Mouse (Mus musculus): Measurements from ENCODE around the gene Dph7. TPM values are rescaled to one million over a fixed set of nuclear protein-coding genes. Genes with fewer than 3 reads are reported as not detected.

Gene Dph7
- polyA plus RNA-seq, 1 experiment from 2014 or later = 21.6 TPM

GRCm38 (mm10) chr2:24976960-24977359 is 14.8 kb downstream of the Dph7 start:
- WGBS = 93% methylated on average over 5 of the region's 5 CpGs
- no peak for TF ChIP-seq CTCF (IDR thresholded peaks at IDR 0.05; ENCODE audit: low read depth)

GRCm38 (mm10) chr2:24987762-24988161 is 25.6 kb downstream of the Dph7 start:
- no peak overlapping the region for H3K9ac ChIP-seq (ENCODE audit: low read depth, low read length)
- no peaks in the 10 kb centered on the region for H3K27me3 ChIP-seq (ENCODE audit: insufficient read depth, low read length)
- no peak overlapping the region for H3K27ac ChIP-seq
- no peaks in the 10 kb centered on the region for H3K4me1 ChIP-seq (replicated peaks; ENCODE audit: insufficient read depth, low read length)
- no peak overlapping the region for H3K4me2 ChIP-seq (ENCODE audit: low read length)
- H3K9me3 ChIP-seq (replicated peaks; ENCODE audit: low read length) = no peaks in the 10 kb centered on the region
- TF ChIP-seq CTCF (IDR thresholded peaks at IDR 0.05; ENCODE audit: low read depth) = no peak
- H3K4me3 ChIP-seq (replicated peaks; ENCODE audit: low read depth, low read length) = no peak overlapping the region
- ATAC-seq (replicated peaks; ENCODE audit: low FRiP score, low read depth) = no peak
- H3K36me3 ChIP-seq (ENCODE audit: insufficient read depth, low read length) = 0 out of 2 replicates have a peak, but pooled peaks cover 2% of the 10 kb centered on the region
- 56% methylated on average over 2 of the region's 2 CpGs for WGBS
- no peak for DNase-seq (ENCODE audit: low spot score)

More at GRCm38 (mm10) chr2:24976960-24977359, 14.8 kb downstream of the Dph7 start:
- Histone ChIP-seq H3K4me1 (replicated peaks; ENCODE audit: insufficient read depth, low read length) (peaks cover 6% of the 10 kb centered on the region), H3K9ac (ENCODE audit: low read depth, low read length) (no peak overlapping the region), H3K36me3 (ENCODE audit: insufficient read depth, low read length) (peaks cover 3% of the 10 kb centered on the region; the same call in 1 of the 2 replicates), H3K27ac (no peak overlapping the region), H3K27me3 (ENCODE audit: insufficient read depth, low read length) (no peaks in the 10 kb centered on the region), H3K4me2 (ENCODE audit: low read length) (0 out of 2 replicates have a peak overlapping the region, but pooled peaks have one; percentile 5), H3K9me3 (replicated peaks; ENCODE audit: low read length) (no peaks in the 10 kb centered on the region), H3K4me3 (replicated peaks; ENCODE audit: low read depth, low read length) (no peak overlapping the region)
- DNase-seq (ENCODE audit: low spot score) (no peak), ATAC-seq (replicated peaks; ENCODE audit: low FRiP score, low read depth) (no peak)

GRCm38 (mm10) chr2:24995332-24995731 is 33.1 kb downstream of the Dph7 start:
- Histone ChIP-seq H3K9ac (ENCODE audit: low read depth, low read length) (no peak overlapping the region), H3K27ac (no peak overlapping the region), H3K4me1 (replicated peaks; ENCODE audit: insufficient read depth, low read length) (no peaks in the 10 kb centered on the region), H3K4me3 (replicated peaks; ENCODE audit: low read depth, low read length) (no peak overlapping the region), H3K36me3 (ENCODE audit: insufficient read depth, low read length) (no peaks in the 10 kb centered on the region), H3K27me3 (ENCODE audit: insufficient read depth, low read length) (no peaks in the 10 kb centered on the region), H3K4me2 (ENCODE audit: low read length) (no peak overlapping the region), H3K9me3 (replicated peaks; ENCODE audit: low read length) (no peaks in the 10 kb centered on the region)
- no peak for ATAC-seq (replicated peaks; ENCODE audit: low FRiP score, low read depth)
- TF ChIP-seq CTCF (IDR thresholded peaks at IDR 0.05; ENCODE audit: low read depth) = no peak
- DNase-seq (ENCODE audit: low spot score) = no peak
- 89% methylated on average over 6 of the region's 6 CpGs for WGBS

GRCm38 (mm10) chr2:24996471-24996870 is 34.3 kb downstream of the Dph7 start:
- Histone ChIP-seq H3K27me3 (ENCODE audit: insufficient read depth, low read length) (no peaks in the 10 kb centered on the region), H3K36me3 (ENCODE audit: insufficient read depth, low read length) (no peaks in the 10 kb centered on the region), H3K9ac (ENCODE audit: low read depth, low read length) (no peak overlapping the region), H3K9me3 (replicated peaks; ENCODE audit: low read length) (no peaks in the 10 kb centered on the region), H3K4me1 (replicated peaks; ENCODE audit: insufficient read depth, low read length) (no peaks in the 10 kb centered on the region), H3K4me2 (ENCODE audit: low read length) (no peak overlapping the region), H3K4me3 (replicated peaks; ENCODE audit: low read depth, low read length) (no peak overlapping the region), H3K27ac (no peak overlapping the region)
- TF ChIP-seq CTCF (IDR thresholded peaks at IDR 0.05; ENCODE audit: low read depth) = no peak
- DNase-seq (ENCODE audit: low spot score) (no peak), ATAC-seq (replicated peaks; ENCODE audit: low FRiP score, low read depth) (no peak)
- 90% methylated on average over 2 of the region's 2 CpGs for WGBS

- H3K27me3 ChIP-seq (ENCODE audit: insufficient read depth, low read length) = no peaks in the 10 kb centered on the region
These were observed 38.5 kb downstream of the Dph7 start for GRCm38 (mm10) chr2:25000544-25001235.

GRCm38 (mm10) chr2:25003946-25004786 is 42.0 kb downstream of the Dph7 start:
- WGBS = 84% methylated on average over 9 of the region's 9 CpGs
- no peaks in the 10 kb centered on the region for H3K9me3 ChIP-seq (replicated peaks; ENCODE audit: low read length)
- H3K9ac ChIP-seq (ENCODE audit: low read depth, low read length) = no peak overlapping the region
- no peaks in the 10 kb centered on the region for H3K27me3 ChIP-seq (ENCODE audit: insufficient read depth, low read length)
- TF ChIP-seq CTCF (IDR thresholded peaks at IDR 0.05; ENCODE audit: low read depth) = no peak
- no peaks in the 10 kb centered on the region for H3K4me1 ChIP-seq (replicated peaks; ENCODE audit: insufficient read depth, low read length)
- DNase-seq (ENCODE audit: low spot score) (no peak), ATAC-seq (replicated peaks; ENCODE audit: low FRiP score, low read depth) (no peak)
- no peak overlapping the region for H3K4me2 ChIP-seq (ENCODE audit: low read length)
- no peak overlapping the region for H3K4me3 ChIP-seq (replicated peaks; ENCODE audit: low read depth, low read length)
- H3K27ac ChIP-seq = no peak overlapping the region
- no peaks in the 10 kb centered on the region for H3K36me3 ChIP-seq (ENCODE audit: insufficient read depth, low read length)

More at GRCm38 (mm10) chr2:25000544-25001235, 38.5 kb downstream of the Dph7 start:
- Histone ChIP-seq H3K9ac (ENCODE audit: low read depth, low read length) (no peak overlapping the region), H3K9me3 (replicated peaks; ENCODE audit: low read length) (no peaks in the 10 kb centered on the region), H3K4me2 (ENCODE audit: low read length) (no peak overlapping the region), H3K27ac (no peak overlapping the region), H3K36me3 (ENCODE audit: insufficient read depth, low read length) (no peaks in the 10 kb centered on the region), H3K4me3 (replicated peaks; ENCODE audit: low read depth, low read length) (no peak overlapping the region), H3K4me1 (replicated peaks; ENCODE audit: insufficient read depth, low read length) (no peaks in the 10 kb centered on the region)
- WGBS = 83% methylated on average over 3 of the region's 3 CpGs
- DNase-seq (ENCODE audit: low spot score) (peak; percentile 41), ATAC-seq (replicated peaks; ENCODE audit: low FRiP score, low read depth) (no peak)
- peak; percentile 65 for TF ChIP-seq CTCF (IDR thresholded peaks at IDR 0.05; ENCODE audit: low read depth)

Data from kidney, postnatal 0 days (tissue).